Mouse (Mus musculus) megakaryocyte-erythroid progenitor cell, adult 5-6 weeks (primary cell): ENCODE measurements around the gene Mtrf1. TPM values are rescaled to one million over a fixed set of nuclear protein-coding genes. Genes with fewer than 3 reads are reported as not detected.
A peak's percentile ranks its signal among the peaks of the same experiment; 100 is the strongest.

Experiments used
- ATAC-seq: replicated peaks from 2 replicates; pipeline ENCODE4 v1.8.0; 2016; ENCODE audit warnings: mild to moderate bottlenecking, inconsistent platforms; ENCODE audit not compliant: severe bottlenecking, poor library complexity, low FRiP score, low TSS enrichment
- total RNA-seq, 2 experiments: library from RNA; stranded (forward) in 1 of 2; stranded (reverse) in 1 of 2; fragments of 200-1000, 215-1000 nt in 1 of 2; fragments of >200 nt in 1 of 2; fragmentation: Nextera tagmentation in 1 of 2; gene quantifications; 2 replicates each; pipeline ENCODE4 v1.2.3; 2014 to 2017

Gene Mtrf1
- total RNA-seq, 2 experiments from 2014 or later = 6.4 to 14.6 TPM

GRCm38 (mm10) chr14:79441441-79441840, 43.9 kb downstream of the Mtrf1 start:
- no peak for ATAC-seq

GRCm38 (mm10) chr14:79444601-79445000, 47.0 kb downstream of the Mtrf1 start:
- ATAC-seq = no peak

DNA sequence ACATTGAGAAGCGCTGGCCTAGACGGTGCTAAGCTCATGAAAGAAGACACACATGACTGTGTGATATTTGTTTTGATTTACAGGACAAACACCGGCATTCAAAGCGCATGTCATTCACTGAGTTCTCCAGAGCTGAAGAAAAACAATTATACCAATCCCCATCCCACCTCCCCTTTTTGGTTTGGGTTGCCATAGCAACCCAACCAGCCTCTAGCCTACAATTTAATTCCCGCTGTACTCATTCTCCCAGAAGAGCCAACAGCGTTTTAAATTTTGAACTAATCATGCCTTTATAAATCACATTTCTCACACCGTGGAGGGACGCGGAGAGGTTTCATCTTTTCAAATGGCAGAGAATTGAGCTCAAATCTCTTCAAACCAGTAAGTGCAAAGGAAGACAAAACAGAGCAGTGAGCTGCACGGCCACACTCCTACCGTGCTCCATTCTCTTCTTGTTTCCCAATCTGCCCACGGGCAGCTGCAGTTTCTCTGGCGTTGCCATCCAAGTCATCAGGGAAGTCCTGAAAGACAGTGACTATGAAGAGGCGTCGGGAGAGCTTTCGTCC, 47.6 kb downstream of the Mtrf1 start:
- ATAC-seq = no peak

- ATAC-seq = peak; percentile 98
These were observed 54.4 kb downstream of the Mtrf1 start, which contains the start of gene Kbtbd6 for GRCm38 (mm10) chr14:79451681-79452590. TSS of gene Kbtbd6 (plus strand) at chr14:79451835.

GRCm38 (mm10) chr14:79452591-79452934, 55.0 kb downstream of the Mtrf1 start:
- 0 out of 2 replicates have a peak, but pooled peaks have one; percentile 6 for ATAC-seq

DNA sequence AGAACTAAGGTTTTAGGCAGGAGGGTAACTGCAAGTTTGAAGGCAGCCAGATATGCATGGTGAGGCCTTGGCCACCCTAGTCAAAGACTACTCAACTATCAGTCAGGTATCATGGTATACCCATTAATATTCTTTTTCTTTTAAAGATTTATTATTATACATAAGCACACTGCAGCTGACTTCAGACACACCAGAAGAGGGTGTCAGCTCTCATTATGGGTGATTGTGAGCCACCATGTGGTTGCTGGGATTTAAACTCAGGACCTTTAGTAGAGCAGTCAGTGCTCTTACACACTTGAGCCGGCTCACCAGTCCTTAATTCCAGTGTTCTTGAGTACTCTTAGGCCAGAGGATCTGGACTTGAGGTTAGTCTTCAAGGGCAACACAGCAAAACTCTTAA, 62.8 kb downstream of the Mtrf1 start:
- no peak for ATAC-seq

DNA sequence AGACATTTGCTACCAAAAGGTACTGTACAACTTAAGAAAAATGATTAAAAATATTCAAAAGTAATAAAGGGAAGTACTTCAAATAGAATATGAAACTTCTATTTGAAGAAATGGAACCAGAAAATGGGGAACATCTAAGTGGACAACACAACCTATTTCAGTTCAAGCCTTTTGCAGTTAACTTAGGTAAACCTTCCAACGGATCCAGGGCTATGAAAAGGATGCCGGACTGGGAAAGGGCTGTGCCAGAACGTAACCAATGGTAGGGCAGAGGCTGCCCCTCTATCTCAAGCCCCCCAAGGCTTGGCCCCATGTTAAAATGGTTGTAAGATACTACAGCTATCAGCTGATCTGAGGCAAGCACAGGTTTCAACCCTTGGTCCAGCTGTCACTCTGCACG, 63.4 kb downstream of the Mtrf1 start:
- ATAC-seq = no peak

DNA sequence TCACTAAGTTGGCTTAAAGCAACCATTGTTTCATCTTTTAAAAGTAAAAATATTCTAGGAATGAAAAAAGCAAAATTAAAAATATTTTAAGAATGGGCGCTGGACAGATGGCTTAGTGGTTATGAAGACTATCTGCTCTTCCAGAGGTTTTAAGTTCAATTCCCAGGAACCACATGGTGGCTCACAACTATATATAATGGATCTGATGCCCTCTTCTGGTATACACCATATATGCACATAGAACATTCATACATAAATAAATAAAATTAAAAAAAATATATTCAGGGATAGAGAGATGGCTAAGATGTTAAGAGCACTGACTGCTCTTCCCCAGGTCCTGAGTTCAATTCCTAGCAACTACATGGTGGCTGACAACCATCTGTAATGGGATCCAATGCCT, 68.1 kb downstream of the Mtrf1 start:
- ATAC-seq = no peak

DNA sequence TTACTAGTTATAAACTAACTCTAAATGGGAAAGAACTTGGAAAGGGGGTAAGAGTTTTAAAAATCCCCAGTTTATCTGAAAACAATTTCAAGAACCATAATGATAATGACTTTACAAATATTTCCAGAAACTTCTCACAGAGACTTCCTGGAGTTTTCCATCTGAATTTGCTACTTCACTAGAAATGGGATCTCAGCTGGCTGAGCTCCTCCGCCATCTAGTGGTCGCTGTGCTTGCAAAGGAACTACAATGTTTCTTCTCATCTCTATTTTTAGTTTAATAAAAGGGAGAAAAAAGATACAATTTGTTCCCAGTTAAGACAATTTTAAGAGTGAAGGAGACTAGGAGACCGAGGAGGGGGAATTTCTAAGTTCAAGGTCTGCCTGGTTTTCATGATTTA, 70.0 kb downstream of the Mtrf1 start:
- ATAC-seq = no peak

Other genes starting within 250 kb of the Mtrf1 start
- not detected in 2 replicates for gene Zfp957, start 150.4 kb upstream of the Mtrf1 start, total RNA-seq (2014; fragmentation: Nextera tagmentation)
- not detected in 2 replicates for gene Zfp957, start 150.4 kb upstream of the Mtrf1 start, total RNA-seq (2017)
- gene Rgcc, start 96.1 kb upstream of the Mtrf1 start, total RNA-seq (2014; fragmentation: Nextera tagmentation) = 35.8 and 39.4 TPM in 2 replicates
- gene Rgcc, start 96.1 kb upstream of the Mtrf1 start, total RNA-seq (2017) = 18.5 and 30.4 TPM in 2 replicates
- gene Naa16, start 7.0 kb upstream of the Mtrf1 start, total RNA-seq (2014; fragmentation: Nextera tagmentation) = 40.3 and 50.0 TPM in 2 replicates
- 34.0 and 47.1 TPM in 2 replicates for gene Naa16, start 7.0 kb upstream of the Mtrf1 start, total RNA-seq (2017)
- 3.7 and 5.7 TPM in 2 replicates for gene Kbtbd7, start 28.7 kb downstream of the Mtrf1 start, total RNA-seq (2014; fragmentation: Nextera tagmentation)
- gene Kbtbd7, start 28.7 kb downstream of the Mtrf1 start, total RNA-seq (2017) = 9.7 and 10.5 TPM in 2 replicates
- gene Kbtbd6, start 54.1 kb downstream of the Mtrf1 start, total RNA-seq (2014; fragmentation: Nextera tagmentation) = 3.3 and 4.0 TPM in 2 replicates
- gene Kbtbd6, start 54.1 kb downstream of the Mtrf1 start, total RNA-seq (2017) = 4.4 and 5.1 TPM in 2 replicates
- 51.9 and 58.5 TPM in 2 replicates for gene Elf1, start 83.4 kb downstream of the Mtrf1 start, total RNA-seq (2014; fragmentation: Nextera tagmentation)
- 111 and 178 TPM in 2 replicates for gene Elf1, start 83.4 kb downstream of the Mtrf1 start, total RNA-seq (2017)
- gene Wbp4, start 83.7 kb downstream of the Mtrf1 start, total RNA-seq (2014; fragmentation: Nextera tagmentation) = 26.9 and 33.8 TPM in 2 replicates
- 57.3 and 94.9 TPM in 2 replicates for gene Wbp4, start 83.7 kb downstream of the Mtrf1 start, total RNA-seq (2017)
- gene Sugt1, start 189.9 kb downstream of the Mtrf1 start, total RNA-seq (2014; fragmentation: Nextera tagmentation) = 76.0 and 94.6 TPM in 2 replicates
- 121 and 127 TPM in 2 replicates for gene Sugt1, start 189.9 kb downstream of the Mtrf1 start, total RNA-seq (2017)